Mouse (Mus musculus): ENCODE data around the gene Tigd4. TPM values are rescaled to one million over a fixed set of nuclear protein-coding genes. Genes with fewer than 3 reads are reported as not detected.

Gene Tigd4
- polyA plus RNA-seq, 1 experiment from 2014 or later: not detected

GRCm38 (mm10) chr3:84598756-84599155 lies 5.4 kb downstream of the Tigd4 start:
- H3K4me1 ChIP-seq (ENCODE audit: control insufficient read depth, insufficient read depth, low read length): no peaks in the 10 kb centered on the region; the same call in 1 of the 2 replicates
- H3K9ac ChIP-seq (ENCODE audit: low read depth, low read length): no peak overlapping the region
- H3K27ac ChIP-seq (ENCODE audit: low read depth, low read length): no peak overlapping the region
- H3K4me2 ChIP-seq: no peak overlapping the region
- no peak for ATAC-seq (replicated peaks; ENCODE audit: insufficient number of reproducible peaks, low FRiP score, low TSS enrichment)
- H3K36me3 ChIP-seq (ENCODE audit: control insufficient read depth, insufficient read depth, low read length): no peaks in the 10 kb centered on the region
- no peaks in the 10 kb centered on the region for H3K9me3 ChIP-seq (replicated peaks; ENCODE audit: control insufficient read depth, low read length)
- H3K4me3 ChIP-seq (ENCODE audit: low read depth, low read length): no peak overlapping the region
- 0 out of 2 replicates have a peak, but pooled peaks cover 6% of the 10 kb centered on the region for H3K27me3 ChIP-seq (ENCODE audit: control insufficient read depth, insufficient read depth, low read length)
- 68% methylated on average over 6 of the region's 6 CpGs for WGBS (ENCODE audit: insufficient replicate concordance)

GRCm38 (mm10) chr3:84601870-84602495 lies 8.6 kb downstream of the Tigd4 start:
- Histone ChIP-seq H3K4me3 (ENCODE audit: low read depth, low read length) (no peak overlapping the region), H3K27me3 (ENCODE audit: control insufficient read depth, insufficient read depth, low read length) (0 out of 2 replicates have a peak, but pooled peaks cover 3% of the 10 kb centered on the region), H3K9ac (ENCODE audit: low read depth, low read length) (no peak overlapping the region), H3K4me2 (no peak overlapping the region), H3K4me1 (ENCODE audit: control insufficient read depth, insufficient read depth, low read length) (no peaks in the 10 kb centered on the region; the same call in 1 of the 2 replicates), H3K36me3 (ENCODE audit: control insufficient read depth, insufficient read depth, low read length) (no peaks in the 10 kb centered on the region), H3K9me3 (replicated peaks; ENCODE audit: control insufficient read depth, low read length) (no peaks in the 10 kb centered on the region), H3K27ac (ENCODE audit: low read depth, low read length) (no peak overlapping the region)
- ATAC-seq (replicated peaks; ENCODE audit: insufficient number of reproducible peaks, low FRiP score, low TSS enrichment): no peak
- WGBS (ENCODE audit: insufficient replicate concordance): 79% methylated on average over 9 of the region's 9 CpGs

GRCm38 (mm10) chr3:84602759-84603158 lies 9.4 kb downstream of the Tigd4 start:
- whole genome bisulfite sequencing (ENCODE audit: insufficient replicate concordance): 91% methylated on average over 2 of the region's 2 CpGs
- Histone ChIP-seq H3K36me3 (ENCODE audit: control insufficient read depth, insufficient read depth, low read length) (no peaks in the 10 kb centered on the region), H3K4me3 (ENCODE audit: low read depth, low read length) (no peak overlapping the region), H3K9me3 (replicated peaks; ENCODE audit: control insufficient read depth, low read length) (no peaks in the 10 kb centered on the region), H3K27me3 (ENCODE audit: control insufficient read depth, insufficient read depth, low read length) (no peaks in the 10 kb centered on the region), H3K4me1 (ENCODE audit: control insufficient read depth, insufficient read depth, low read length) (no peaks in the 10 kb centered on the region; the same call in 1 of the 2 replicates), H3K9ac (ENCODE audit: low read depth, low read length) (no peak overlapping the region), H3K4me2 (no peak overlapping the region), H3K27ac (ENCODE audit: low read depth, low read length) (no peak overlapping the region)
- no peak for ATAC-seq (replicated peaks; ENCODE audit: insufficient number of reproducible peaks, low FRiP score, low TSS enrichment)

GRCm38 (mm10) chr3:84603212-84603611 lies 9.8 kb downstream of the Tigd4 start:
- Histone ChIP-seq H3K4me1 (ENCODE audit: control insufficient read depth, insufficient read depth, low read length) (no peaks in the 10 kb centered on the region; the same call in 1 of the 2 replicates), H3K36me3 (ENCODE audit: control insufficient read depth, insufficient read depth, low read length) (no peaks in the 10 kb centered on the region), H3K27me3 (ENCODE audit: control insufficient read depth, insufficient read depth, low read length) (no peaks in the 10 kb centered on the region), H3K4me2 (no peak overlapping the region), H3K27ac (ENCODE audit: low read depth, low read length) (no peak overlapping the region), H3K9ac (ENCODE audit: low read depth, low read length) (no peak overlapping the region), H3K4me3 (ENCODE audit: low read depth, low read length) (no peak overlapping the region), H3K9me3 (replicated peaks; ENCODE audit: control insufficient read depth, low read length) (no peaks in the 10 kb centered on the region)
- no peak for ATAC-seq (replicated peaks; ENCODE audit: insufficient number of reproducible peaks, low FRiP score, low TSS enrichment)
- WGBS (ENCODE audit: insufficient replicate concordance): 48% methylated on average over 8 of the region's 9 CpGs

- Histone ChIP-seq H3K9me3 (replicated peaks; ENCODE audit: control insufficient read depth, low read length) (no peaks in the 10 kb centered on the region), H3K4me2 (no peak overlapping the region), H3K4me3 (ENCODE audit: low read depth, low read length) (no peak overlapping the region), H3K27ac (ENCODE audit: low read depth, low read length) (no peak overlapping the region), H3K4me1 (ENCODE audit: control insufficient read depth, insufficient read depth, low read length) (no peaks in the 10 kb centered on the region), H3K9ac (ENCODE audit: low read depth, low read length) (no peak overlapping the region), H3K27me3 (ENCODE audit: control insufficient read depth, insufficient read depth, low read length) (no peaks in the 10 kb centered on the region), H3K36me3 (ENCODE audit: control insufficient read depth, insufficient read depth, low read length) (no peaks in the 10 kb centered on the region)
- no peak for ATAC-seq (replicated peaks; ENCODE audit: insufficient number of reproducible peaks, low FRiP score, low TSS enrichment)
- 74% methylated on average over 9 of the region's 9 CpGs for WGBS (ENCODE audit: insufficient replicate concordance)
Measured at GRCm38 (mm10) chr3:84610183-84610710, 16.9 kb downstream of the Tigd4 start.

- H3K9me3 ChIP-seq (replicated peaks; ENCODE audit: control insufficient read depth, low read length): no peaks in the 10 kb centered on the region
- no peaks in the 10 kb centered on the region for H3K36me3 ChIP-seq (ENCODE audit: control insufficient read depth, insufficient read depth, low read length)
- no peak overlapping the region for H3K9ac ChIP-seq (ENCODE audit: low read depth, low read length)
- WGBS (ENCODE audit: insufficient replicate concordance): 18% methylated on average over 5 of the region's 5 CpGs
- no peaks in the 10 kb centered on the region for H3K27me3 ChIP-seq (ENCODE audit: control insufficient read depth, insufficient read depth, low read length)
- no peaks in the 10 kb centered on the region for H3K4me1 ChIP-seq (ENCODE audit: control insufficient read depth, insufficient read depth, low read length)
- no peak overlapping the region for H3K27ac ChIP-seq (ENCODE audit: low read depth, low read length)
- no peak overlapping the region for H3K4me3 ChIP-seq (ENCODE audit: low read depth, low read length)
- no peak for ATAC-seq (replicated peaks; ENCODE audit: insufficient number of reproducible peaks, low FRiP score, low TSS enrichment)
- H3K4me2 ChIP-seq: no peak overlapping the region
Measured at GRCm38 (mm10) chr3:84615050-84615855, 21.9 kb downstream of the Tigd4 start.

DNA sequence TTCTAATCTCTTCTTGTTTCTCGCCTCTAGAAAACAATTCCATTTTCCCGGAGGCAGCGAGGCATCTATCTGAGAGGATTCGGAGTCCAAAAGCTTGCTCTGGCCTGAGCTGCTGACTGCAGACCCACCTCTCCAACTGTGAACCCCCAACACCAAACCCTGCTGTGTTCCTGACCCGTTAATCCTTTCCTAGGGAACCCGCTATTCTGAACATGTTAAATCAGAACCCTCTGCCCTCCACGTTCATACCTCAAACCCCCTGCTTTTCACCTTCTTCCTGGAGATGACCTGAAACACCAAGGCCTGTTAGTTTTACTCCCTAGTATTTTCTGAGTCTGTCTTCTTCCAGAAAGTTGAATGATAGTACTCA lies 22.5 kb downstream of the Tigd4 start:
- 38% methylated on average over 7 of the region's 7 CpGs for WGBS (ENCODE audit: insufficient replicate concordance)
- H3K4me3 ChIP-seq (ENCODE audit: low read depth, low read length): no peak overlapping the region
- H3K4me2 ChIP-seq: no peak overlapping the region
- no peaks in the 10 kb centered on the region; the same call in 1 of the 2 replicates for H3K27me3 ChIP-seq (ENCODE audit: control insufficient read depth, insufficient read depth, low read length)
- ATAC-seq (replicated peaks; ENCODE audit: insufficient number of reproducible peaks, low FRiP score, low TSS enrichment): no peak
- H3K27ac ChIP-seq (ENCODE audit: low read depth, low read length): no peak overlapping the region
- H3K36me3 ChIP-seq (ENCODE audit: control insufficient read depth, insufficient read depth, low read length): no peaks in the 10 kb centered on the region
- H3K9ac ChIP-seq (ENCODE audit: low read depth, low read length): no peak overlapping the region
- no peaks in the 10 kb centered on the region for H3K4me1 ChIP-seq (ENCODE audit: control insufficient read depth, insufficient read depth, low read length)
- H3K9me3 ChIP-seq (replicated peaks; ENCODE audit: control insufficient read depth, low read length): no peaks in the 10 kb centered on the region

GRCm38 (mm10) chr3:84618627-84619026 lies 25.3 kb downstream of the Tigd4 start:
- H3K9me3 ChIP-seq (replicated peaks; ENCODE audit: control insufficient read depth, low read length): no peaks in the 10 kb centered on the region
- no peaks in the 10 kb centered on the region for H3K36me3 ChIP-seq (ENCODE audit: control insufficient read depth, insufficient read depth, low read length)
- WGBS (ENCODE audit: insufficient replicate concordance): 83% methylated on average over 2 of the region's 2 CpGs
- H3K27me3 ChIP-seq (ENCODE audit: control insufficient read depth, insufficient read depth, low read length): no peaks in the 10 kb centered on the region; the same call in 1 of the 2 replicates
- no peaks in the 10 kb centered on the region for H3K4me1 ChIP-seq (ENCODE audit: control insufficient read depth, insufficient read depth, low read length)
- H3K27ac ChIP-seq (ENCODE audit: low read depth, low read length): no peak overlapping the region
- no peak for ATAC-seq (replicated peaks; ENCODE audit: insufficient number of reproducible peaks, low FRiP score, low TSS enrichment)
- H3K9ac ChIP-seq (ENCODE audit: low read depth, low read length): no peak overlapping the region
- no peak overlapping the region for H3K4me2 ChIP-seq
- no peak overlapping the region for H3K4me3 ChIP-seq (ENCODE audit: low read depth, low read length)

All from heart, embryonic 11.5 days (tissue).